Mouse (Mus musculus): ENCODE measurements around the gene Sept7. TPM values are rescaled to one million over a fixed set of nuclear protein-coding genes. Genes with fewer than 3 reads are reported as not detected.

The Sept7 gene
- polyA plus RNA-seq, 1 experiment from 2014 or later: 259 TPM

Other genes with a start within 250 kb of the Sept7 start
- gene Gm10181, start 163.0 kb upstream of the Sept7 start, polyA plus RNA-seq (2015; fragmentation: Nextera tagmentation; extraction: Ambion mirVana): not detected in 2 replicates
- 23.4 and 30.4 TPM in 2 replicates for gene Herpud2, start 100.6 kb upstream of the Sept7 start, polyA plus RNA-seq (2015; fragmentation: Nextera tagmentation; extraction: Ambion mirVana)
- 4.7 and 4.9 TPM in 2 replicates for gene Eepd1, start 229.1 kb downstream of the Sept7 start, polyA plus RNA-seq (2015; fragmentation: Nextera tagmentation; extraction: Ambion mirVana)

Measured in thymus, postnatal 0 days (tissue).